Mouse (Mus musculus) hematopoietic stem cell, adult 5-6 weeks (primary cell): Measurements from ENCODE around the gene Gm42791. TPM values are rescaled to one million over a fixed set of nuclear protein-coding genes. Genes with fewer than 3 reads are reported as not detected.

Experiments used
- ATAC-seq, 2 experiments: fragments of 125-278 bp in 1 of 2; replicated peaks in 1 of 2; 2 replicates each; pipeline ENCODE4 v1.8.0; 2016 to 2017; ENCODE audit warnings: inconsistent platforms in 2 of 2, mild to moderate bottlenecking in 2 of 2, moderate number of reproducible peaks in 2 of 2, low read depth in 1 of 2, moderate TSS enrichment in 1 of 2; ENCODE audit not compliant: low FRiP score in 2 of 2, poor library complexity in 2 of 2, severe bottlenecking in 2 of 2, insufficient read depth in 1 of 2, low TSS enrichment in 1 of 2
- total RNA-seq: library from RNA; stranded (forward); fragments of 172-1452, 232-1000 nt; gene quantifications from 2 replicates; pipeline ENCODE4 v1.2.3, GENCODE M21; 2017

Gene Gm42791
- 0.30 TPM in 1 of 2 replicates, not detected in the other for total RNA-seq

DNA sequence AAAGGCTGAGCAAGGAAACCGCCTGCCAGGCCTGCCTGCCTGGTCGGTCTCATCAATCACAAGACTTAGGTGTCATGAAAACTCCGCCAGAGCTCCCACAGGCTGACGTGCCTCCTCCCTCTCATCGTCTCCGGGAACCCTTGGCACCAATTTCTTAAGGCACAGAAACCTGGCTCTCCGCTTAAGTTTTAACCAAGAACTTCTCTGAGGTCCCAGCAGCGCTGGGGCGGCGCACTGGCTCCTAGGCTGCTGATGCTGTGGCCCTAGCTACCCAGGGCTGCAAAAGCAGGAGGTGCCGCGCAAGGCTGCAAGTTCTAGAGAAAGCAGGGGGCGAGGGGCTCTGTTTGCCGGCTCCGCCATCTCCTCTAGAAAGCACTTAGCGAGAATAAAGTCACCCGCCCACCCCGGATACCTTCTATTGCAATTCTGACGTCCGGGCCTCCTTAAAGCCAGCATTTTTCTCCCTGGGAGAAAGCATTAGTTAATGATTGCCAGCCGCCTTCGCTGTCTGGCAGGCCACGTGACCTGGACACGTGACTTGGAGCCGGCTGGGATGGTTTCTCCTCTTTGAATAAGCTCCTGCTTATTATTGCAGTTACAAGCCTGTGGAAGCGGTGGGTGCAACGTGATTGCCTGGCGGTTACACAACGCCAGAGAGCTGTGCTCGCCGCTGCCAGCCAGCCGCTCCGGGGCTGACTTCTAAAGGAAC lies at the start of gene Gm42791:
Gene Gm42791 (minus strand): TSS at position 442 of the 709 bp plus-strand sequence.
- ATAC-seq = peak; percentile 73

DNA sequence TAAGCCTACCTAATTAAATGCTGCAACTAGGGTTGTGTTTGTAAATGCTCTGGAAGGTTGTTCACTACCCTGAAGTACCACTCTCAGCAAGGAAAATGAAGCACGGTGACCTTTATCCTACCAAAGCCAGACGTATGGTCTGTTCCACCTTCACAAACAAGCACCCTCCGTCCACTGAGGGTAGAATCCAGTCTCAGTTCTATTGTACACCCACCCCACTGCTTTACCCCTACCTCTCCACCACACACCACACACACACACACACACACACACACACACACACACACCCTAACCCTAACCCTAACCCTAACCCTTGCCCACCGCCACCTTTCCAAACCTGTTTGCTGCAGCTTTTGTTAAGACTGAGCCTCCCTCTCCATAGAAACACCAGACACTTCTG lies 49.1 kb upstream of the Gm42791 start:
- ATAC-seq = no peak

- no peak for ATAC-seq
These were observed 48.3 kb upstream of the Gm42791 start for GRCm38 (mm10) chr5:149043240-149043639.

- ATAC-seq = peak in 1 of 2 experiments; percentile 37; a peak in 1 of 4 replicates
These were observed 44.9 kb upstream of the Gm42791 start for GRCm38 (mm10) chr5:149039825-149040224.

GRCm38 (mm10) chr5:149037729-149038128 lies 42.8 kb upstream of the Gm42791 start:
- peak; percentile 36 to 49; a peak in 2 of 4 replicates for ATAC-seq

GRCm38 (mm10) chr5:149036920-149037319 lies 42.0 kb upstream of the Gm42791 start:
- ATAC-seq = no peak

DNA sequence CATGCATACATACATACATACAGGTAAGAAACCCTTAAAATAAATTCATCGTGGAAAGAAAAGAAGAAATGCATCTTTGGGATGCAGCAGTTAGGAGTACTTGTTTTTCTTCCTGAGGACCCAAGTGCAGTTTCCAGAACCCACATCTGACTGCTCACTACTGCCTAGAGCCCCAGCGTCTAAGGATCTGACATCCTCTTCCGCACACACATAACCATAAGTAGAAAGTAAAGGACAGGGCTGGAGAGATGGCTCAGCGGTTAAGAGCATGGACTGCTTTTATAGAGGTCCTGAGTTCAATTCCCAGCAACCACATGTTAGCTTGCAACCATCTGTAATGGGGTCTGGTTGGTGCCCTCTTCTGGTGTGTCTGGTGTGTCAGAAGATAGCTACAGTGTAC lies 37.5 kb upstream of the Gm42791 start:
- no peak for ATAC-seq

DNA sequence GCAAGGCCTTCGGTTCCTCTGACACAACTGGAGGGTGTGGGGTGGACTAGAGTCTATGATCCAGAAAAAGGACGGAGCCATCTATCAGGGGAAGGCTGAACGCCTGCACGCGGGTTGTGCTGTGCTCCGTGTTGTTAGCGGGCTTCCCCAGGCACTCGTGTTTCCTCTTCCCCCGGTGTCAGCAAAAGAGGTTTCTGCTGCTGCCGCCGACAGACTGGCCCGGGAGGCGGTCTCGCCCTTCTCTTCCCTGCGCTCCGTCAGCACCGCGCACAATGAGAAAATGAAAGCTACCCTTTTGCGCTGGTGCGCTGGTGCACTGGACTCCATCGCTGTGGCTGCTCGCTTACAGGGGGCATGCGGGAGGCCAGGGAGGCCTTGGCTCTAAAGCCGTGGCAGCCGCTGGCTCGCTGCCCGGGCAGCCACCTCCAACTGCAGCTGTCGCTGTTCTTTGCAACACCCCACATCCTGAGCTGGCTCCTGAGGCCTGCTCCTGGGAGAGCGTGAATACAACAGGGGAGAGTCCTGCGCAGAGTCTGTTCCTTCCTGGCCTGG lies 36.3 kb upstream of the Gm42791 start:
- ATAC-seq = peak; percentile 79 to 89

DNA sequence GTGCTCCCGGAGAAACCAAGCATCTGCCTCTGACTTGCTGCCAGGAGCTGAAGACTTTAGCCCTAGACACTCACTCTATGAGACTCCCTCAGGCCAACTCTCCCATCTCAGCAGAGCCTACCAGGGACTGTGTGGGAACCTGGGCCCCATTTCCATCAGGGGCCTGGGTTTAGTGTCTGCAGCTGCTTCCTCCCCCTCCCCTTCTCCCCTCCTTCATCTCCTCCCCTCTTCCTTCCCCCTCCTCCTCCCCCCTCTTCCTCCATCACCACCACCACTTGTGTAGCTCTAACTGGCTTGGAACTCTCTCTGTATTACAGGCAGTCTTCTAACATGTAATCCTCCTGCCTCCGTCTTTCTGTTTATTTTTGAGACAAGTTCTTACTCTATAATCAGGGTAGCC lies 35.2 kb upstream of the Gm42791 start:
- ATAC-seq = 0 out of 4 replicates have a peak, but pooled peaks have one; percentile 4 to 24

DNA sequence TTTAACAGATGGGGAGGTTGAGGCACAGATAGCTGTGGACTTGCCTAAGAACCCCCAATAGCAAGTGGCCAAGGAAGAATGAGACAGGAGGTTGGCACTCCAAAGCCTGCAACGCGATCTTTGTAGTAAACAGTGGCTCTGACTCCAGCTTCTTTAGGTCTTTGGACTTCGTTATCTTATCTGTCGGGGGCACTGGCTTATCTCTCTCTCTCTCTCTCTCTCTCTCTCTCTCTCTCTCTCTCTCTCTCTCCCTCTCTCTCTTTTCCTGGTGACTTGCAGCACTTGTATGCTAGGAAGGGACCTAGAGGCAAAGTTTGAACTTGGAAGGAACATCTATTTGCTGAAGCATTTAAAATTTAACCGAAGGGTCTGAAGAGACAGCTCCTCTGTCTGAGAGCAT lies 33.4 kb upstream of the Gm42791 start:
- no peak for ATAC-seq

- ATAC-seq = no peak
These were observed 32.4 kb upstream of the Gm42791 start for GRCm38 (mm10) chr5:149027389-149027788.

DNA sequence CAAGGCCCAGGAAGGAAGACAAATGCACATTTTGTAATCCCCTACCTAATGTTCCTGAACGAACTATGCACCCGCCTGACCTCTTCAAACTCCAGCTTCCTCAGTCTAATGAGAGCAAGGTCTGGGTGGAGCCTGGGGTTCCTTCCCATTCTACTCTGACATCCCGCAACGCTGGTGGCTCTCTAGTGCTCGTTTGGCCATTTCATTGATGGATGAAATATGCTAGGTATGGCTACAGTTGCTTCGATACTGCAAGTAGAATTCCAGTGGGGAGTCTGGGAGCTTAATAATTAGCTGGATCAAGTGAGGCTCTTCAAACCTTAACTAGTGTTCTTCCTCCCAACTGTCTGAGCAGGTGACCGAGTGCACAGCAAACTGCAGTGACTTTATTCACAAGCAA lies 26.2 kb upstream of the Gm42791 start:
- no peak for ATAC-seq

DNA sequence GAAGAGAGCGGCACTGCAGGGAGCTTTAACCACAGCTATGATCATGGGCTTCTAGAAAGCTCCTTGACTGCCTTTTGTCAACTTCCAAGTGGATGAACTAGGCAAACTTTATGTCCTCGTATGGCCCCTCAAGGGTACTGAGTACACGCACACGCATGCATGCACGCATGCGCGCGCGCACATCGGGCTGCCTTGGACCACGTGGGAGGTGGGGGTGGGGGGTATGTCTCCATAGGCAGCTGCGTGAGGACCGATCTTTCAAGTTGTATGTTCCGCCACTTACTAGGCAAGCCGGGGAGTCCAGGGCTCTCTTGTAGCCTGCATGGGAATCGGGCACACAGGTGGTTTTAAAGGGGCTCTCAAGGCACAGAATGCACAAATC lies 25.7 kb upstream of the Gm42791 start:
- no peak for ATAC-seq

DNA sequence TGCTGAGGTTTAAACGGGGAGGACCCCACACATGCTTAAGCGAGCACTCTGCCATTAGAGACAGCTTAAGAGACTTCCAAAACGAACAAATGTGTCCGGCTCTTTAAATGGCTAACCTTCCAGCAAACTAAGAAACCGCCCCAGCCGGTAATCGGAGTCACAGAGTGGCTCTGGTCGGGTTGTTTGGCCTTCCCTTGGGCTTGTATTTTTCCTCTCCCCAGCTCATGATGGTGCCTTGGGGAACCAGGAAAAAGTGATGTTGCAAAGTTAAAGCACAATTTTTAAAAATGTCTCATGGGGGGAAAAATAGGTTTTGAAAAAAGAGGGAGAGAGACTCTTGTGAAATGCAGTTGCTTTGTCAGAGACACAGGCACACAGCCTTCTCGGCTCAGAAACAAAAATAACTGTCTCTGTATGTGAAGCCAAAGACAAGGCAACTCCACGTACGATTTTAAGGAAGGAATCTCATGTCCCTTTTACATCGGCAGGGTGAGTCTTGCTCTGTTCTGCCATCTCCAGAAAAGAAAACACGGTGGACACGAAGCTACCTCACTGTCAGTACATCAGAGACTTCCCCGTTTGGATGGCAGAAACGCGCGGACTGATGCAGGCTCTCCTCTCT lies 25.2 kb upstream of the Gm42791 start:
- ATAC-seq = no peak

DNA sequence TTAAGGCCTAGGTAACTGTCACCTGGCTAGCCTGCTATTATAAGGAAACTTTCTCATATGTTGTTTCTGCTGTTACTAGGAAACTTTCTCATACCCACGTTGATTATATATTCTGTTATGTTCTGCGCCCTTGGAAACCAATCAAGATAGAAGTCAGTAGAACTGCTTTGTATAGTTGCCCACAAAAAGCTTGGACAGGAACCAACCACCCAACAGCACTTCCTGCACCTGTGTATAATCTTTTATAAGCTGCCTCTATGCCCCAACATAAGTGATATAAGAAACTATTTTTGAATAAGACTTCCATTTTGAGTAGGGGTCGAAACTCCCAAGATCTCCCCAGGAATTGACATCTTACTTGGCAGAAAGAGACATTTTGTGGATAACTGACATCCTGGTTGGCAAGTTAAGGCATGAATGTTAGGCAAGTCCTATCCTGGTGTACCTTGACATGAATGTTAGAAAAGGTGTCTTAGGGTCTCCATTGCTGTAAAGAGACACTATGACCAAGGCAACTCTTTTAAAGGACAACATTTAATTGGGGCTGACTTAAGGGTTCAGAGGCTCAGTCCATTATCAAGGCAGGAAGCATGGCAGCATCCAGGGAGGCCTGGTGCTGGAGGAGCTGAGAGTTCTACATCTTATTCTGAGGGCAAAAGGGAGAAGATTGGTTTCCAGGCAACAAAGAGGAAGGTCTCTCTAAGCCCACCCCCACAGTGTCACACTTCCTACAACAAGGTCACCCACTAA lies 22.9 kb upstream of the Gm42791 start:
- ATAC-seq = peak; percentile 17 to 49; a peak in 3 of 4 replicates

DNA sequence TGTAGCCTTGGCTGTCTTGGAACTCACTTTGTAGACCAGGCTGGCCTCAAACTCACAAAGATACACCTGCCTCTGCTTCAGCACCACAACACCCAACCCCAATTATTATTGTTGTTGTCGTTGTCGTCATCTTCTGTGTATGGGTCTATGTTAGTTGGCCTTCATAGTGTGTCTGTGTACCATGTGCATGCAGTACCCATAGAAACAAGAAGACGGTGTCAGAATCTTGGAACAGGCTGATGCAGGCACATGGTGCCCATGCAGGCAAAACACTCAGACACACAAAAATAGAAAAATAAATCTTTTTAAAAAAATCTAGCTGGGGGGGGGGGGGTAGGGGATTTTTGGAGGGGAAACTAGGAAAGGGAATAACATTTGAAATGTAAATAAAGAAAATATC lies 22.2 kb upstream of the Gm42791 start:
- no peak for ATAC-seq

DNA sequence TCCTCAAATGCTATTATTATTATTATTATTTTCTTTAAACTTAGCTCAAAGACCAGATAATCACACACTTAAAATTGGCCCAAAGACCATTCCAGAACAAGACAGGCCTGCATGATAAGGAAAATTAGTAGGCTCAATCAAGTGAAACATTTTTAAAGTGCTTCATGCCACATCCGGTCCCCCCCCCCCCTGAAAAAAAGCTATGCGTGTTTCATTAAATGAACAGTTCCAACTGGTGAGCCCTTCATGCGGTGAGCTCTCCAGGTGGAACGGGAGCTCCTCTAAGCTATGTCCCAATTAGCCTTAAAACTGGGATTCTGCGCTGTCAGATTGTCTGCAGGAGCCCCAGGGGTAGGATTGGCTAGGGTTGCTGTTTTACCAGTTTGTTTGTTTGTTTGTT lies 21.3 kb upstream of the Gm42791 start:
- ATAC-seq = no peak
